Mouse (Mus musculus): ENCODE data around the gene Otud5.

The Otud5 gene

DNA sequence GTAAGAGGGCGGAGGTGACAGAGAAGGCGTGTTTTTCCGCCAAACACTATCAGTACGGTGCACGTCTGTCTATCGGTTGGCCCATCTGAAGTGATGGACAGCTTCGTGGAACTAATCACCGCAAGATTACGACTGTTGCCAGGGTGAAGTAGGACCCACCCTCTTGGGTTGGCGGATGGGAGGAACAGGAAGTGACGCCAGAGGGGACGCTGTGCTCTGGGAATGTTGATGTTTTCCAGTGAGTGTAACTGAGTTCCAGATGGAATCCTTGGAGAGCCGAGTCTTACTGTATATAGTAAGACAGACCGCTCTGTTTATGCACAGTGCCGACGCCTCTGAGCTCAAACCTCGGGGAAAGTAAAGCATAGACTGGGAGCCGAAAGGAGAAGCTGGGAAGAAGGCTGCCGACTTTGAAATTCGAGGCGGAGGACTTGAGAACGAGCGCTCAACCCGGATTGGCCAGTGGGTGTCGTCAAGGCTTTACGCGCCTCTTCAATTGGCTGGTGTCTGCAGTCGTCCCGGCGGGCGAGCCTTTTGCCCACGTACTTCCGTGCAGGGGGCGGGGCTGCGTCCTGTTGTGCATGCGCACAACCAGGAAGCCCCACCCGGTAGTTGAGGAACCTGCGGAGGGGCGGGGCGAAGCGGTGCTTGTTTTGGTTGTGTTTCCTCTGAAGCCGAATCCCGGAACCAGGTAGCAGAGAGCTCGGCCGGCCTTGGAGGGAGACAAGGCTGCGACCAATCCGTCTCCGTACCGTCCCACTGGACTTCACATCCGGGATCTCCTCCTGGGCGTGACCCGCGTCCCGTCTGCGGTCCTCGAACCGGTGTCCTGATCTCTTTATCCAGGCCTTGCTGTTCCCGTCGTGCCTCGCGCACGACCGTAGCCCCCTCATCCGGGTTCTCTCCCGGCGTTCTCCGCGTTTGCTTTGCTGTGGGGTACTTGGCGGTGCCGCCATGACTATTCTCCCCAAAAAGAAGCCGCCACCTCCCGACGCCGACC, at the start of gene Otud5:
TSS of gene Otud5 (plus strand) at position 202 of the 1,000 bp plus-strand sequence.
- 2% methylated on average over 73 of the region's 74 CpGs for WGBS

DNA sequence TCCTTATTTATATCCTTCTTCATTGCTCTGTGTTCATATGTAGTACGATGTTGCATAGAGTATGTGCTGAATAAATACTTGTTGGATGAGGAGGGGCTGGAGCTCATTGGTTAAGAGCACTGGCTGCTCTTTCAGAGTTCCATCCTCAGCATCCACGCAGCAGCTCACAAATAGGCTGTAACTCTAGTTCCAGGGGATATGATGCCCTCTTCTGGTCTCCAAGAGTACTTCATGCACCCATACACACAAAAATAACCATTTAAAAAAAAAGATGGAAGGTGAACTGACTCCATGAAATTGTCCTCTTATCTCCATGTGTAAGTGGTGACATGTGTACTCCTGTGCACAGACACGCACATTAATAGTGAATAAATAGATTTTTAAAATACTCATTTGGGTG, 47.8 kb upstream of the Otud5 start:
- 33% methylated on average over 3 of the region's 3 CpGs for WGBS

DNA sequence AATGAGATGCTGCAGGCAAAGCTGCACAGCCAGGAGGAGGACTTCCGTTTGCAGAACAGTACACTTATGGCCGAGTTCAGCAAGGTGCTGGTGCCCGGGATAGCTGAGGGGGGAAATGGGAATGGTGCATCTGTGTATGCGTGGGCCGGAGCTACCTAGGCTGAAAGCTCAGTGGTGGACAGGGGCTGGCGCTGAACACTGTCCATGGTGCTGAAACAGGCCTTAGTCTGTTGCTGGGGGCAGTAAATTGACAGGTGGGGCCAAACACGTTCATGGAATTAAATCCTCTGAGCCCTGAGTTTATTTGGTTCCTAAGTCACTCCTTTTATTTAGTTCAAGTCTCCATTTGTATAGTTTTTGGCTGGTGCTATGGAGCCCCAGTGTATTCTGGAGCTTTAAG, 46.1 kb upstream of the Otud5 start:
- WGBS, result 31% methylated on average over 7 of the region's 7 CpGs

DNA sequence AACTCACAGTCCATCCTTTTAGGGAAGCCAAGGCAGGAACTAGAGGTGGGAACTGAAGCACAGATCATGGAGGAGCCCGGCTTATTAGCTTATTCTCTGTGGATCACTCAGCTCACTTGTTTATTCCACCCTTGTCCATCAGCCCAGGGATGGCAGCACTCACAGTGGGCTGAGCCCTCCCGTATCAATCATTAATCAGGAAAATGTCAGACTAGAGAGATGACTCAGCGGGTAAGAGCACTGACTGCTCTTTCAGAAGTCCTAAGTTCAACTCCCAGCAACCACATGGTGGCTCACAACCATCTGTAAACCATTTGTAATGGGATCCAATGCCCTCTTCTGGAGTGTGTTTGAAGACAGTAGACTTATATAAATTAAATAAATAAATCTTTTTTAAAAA, 43.8 kb upstream of the Otud5 start:
- 92% methylated on average over 3 of the region's 3 CpGs for WGBS

DNA sequence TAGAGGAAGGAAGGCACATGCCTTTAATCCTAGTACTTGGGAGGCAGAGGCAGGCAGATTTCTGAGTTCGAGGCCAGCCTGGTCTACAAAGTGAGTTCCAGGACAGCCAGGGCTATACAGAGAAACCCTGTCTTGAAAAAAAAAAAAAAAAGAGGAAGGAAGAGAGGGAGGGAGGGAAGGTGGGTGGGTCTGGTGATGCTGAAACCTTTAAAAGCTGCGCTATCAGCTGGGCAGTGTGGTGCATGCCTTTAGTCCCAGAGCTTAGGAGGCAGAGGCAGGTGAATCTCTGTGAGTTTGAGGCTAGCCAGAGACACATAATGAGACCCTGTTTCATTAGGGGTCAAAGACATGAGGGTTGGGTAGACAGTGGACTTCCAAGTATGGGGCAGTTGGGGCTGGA, 39.0 kb upstream of the Otud5 start:
- WGBS, result 90% methylated on average over 2 of the region's 2 CpGs

DNA sequence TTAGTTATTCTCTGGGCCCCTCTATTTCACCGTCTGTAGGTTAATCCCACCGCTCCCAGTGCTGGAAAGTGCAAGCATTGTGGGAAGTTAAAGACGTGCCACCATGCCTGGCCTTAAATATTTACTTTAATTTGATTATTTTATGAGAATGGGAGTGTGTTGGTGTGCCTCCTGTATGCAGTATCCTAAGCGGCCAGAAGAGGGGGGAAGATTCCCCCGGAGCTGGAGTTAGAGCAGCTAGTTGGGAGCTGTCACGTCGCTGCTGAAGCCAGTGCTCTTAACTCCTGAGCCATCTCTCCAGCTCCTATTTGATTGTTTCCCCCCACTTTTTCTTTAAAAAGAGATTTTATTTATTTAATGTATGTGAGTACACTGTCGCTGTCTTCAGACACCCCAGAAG, 26.1 kb upstream of the Otud5 start:
- 54% methylated on average over 8 of the region's 8 CpGs for WGBS

DNA sequence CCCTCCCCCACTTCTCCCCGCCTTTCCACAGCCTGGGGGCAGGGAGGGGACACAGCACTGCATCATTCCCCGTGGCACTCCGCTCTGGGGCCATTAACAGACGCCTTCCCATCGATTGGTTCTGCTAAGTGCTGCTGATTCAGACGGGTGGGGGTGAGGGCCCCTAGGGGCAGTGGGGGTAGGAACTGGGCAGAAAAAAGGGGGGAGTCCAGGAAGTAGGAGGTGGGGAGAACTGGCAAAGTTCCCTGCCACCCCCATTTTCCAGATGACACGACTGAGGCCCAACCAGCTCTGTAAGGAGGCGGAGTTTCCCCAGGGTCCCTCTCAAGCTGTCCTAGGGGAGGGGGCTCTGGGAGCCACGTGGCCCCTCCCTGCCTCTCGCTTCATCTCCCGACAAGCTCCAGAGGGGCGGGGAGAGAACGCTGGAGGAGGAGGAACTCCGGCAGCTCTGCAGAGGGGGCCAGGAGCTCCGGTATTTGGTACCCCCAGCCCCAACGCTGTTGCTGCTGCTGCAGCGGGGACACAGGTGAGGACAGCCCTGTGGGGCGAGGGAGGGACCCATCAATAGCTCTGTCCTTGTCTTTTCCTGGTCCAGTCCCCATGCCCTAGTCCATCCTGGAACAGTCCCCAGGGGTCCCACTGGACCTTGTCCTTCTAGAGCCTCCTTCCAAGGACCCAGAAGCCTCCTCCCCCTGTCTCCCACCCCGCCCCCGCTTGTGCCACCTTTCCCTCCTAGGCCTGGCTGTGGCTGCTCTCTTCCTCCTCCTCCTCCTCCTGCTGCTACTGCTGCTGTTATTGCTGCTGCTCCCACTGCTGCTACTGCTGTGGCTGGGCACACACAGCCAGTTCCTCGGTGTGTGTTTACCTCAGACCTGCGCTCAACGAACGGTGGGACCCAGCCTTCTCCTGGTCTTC, 19.0 kb upstream of the Otud5 start, which contains the start of gene Kcnd1:
TSS of gene Kcnd1 (plus strand) at position 425 of the 915 bp plus-strand sequence.
- WGBS, result 5% methylated on average over 23 of the region's 24 CpGs

DNA sequence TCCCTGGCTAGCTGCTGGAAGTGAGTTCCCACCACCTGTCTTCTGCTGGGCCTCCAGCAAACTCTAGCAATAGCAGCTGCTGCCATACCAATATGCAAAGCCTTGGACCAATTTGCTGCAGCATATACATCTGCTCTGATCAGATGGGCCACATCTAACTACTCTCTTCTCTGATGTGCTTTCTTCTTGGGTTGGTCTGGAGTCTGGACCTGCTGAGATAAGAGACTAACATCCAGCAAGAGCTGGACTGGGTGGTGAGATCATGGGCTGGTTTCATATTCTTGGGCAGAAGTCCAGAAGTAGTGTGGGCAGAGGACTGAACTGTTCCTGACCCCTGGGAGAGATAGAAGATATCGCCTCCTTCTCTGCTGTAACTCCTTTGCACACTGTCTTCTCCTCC, 4.0 kb upstream of the Otud5 start:
- 78% methylated on average over 1 of the region's 1 CpGs for WGBS

DNA sequence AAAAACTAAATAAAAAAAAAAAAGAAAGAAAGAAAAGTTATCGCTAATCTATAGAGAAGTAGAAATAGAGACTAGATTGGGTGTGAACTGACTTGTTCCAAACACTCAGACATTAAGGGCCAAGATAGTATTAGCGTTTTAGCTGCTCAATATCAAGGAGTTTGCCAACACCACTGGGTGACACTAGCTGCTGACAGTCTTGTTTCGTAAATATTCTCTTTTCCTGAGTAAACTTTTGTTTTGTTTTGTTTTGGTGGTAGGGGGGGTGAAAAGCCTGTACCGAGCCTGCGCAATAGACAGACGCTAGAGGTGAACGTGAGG, 362 bp upstream of the Otud5 start:
- WGBS, result 1% methylated on average over 7 of the region's 7 CpGs

DNA sequence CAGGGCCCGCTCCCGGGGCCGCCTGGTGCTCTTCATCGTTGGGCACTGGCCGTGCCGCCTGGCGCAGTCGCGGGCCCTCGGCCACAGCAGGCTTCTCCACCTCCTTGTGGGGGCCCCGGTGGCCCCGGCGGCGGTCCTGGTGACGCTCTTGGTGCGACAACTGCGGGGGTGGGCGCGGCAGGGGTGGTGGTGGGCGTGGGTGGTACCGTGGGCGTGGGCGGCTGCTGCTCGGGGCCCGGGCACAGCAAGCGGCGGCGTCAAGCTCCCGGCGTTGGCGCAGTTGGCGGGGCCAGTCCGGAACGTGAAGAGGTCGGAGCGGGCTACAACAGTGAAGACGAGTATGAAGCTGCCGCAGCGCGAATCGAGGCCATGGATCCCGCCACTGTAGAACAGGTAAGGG, 1.2 kb downstream of the Otud5 start:
- WGBS, result 6% methylated on average over 41 of the region's 42 CpGs

DNA sequence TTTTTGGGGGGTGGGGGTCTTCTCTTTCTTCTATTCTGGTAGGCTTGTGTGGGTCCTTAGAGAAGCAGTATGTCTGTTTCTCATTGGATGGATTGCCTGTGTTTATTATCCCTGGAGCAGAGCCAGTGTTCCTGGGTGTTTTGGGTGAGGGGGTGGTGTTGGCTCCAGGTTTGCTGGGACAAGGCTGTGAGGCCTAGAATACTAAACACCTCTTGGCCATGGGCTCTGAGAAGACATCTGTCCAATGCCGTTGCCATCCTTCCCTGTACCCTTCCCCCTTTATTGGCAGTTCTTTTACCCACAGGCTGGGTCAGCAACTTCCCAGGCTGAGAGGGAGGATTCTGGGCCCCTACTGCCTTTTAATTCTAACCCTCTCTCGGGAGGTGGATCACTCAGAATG, 6.7 kb downstream of the Otud5 start:
- 23% methylated on average over 2 of the region's 2 CpGs for WGBS

DNA sequence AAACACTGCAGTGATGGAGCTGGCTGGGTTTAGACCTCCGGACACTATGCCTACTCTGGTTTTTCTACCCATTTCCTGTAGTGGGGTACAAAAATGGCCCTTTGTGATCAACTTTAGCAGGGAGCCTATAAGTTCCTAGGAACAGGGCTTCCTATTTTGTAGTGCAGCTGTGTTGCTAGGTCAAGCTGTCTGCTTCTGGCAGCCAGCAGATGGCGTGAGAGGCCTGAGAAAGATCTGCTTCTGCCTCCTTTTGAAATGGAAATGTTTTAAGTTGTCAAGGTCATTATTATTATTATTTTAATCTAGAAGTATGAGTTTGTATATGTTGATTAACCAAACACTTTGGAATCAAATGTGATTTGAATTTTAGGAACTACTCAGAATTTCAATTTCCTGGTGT, 13.4 kb downstream of the Otud5 start:
- 30% methylated on average over 2 of the region's 2 CpGs for WGBS

DNA sequence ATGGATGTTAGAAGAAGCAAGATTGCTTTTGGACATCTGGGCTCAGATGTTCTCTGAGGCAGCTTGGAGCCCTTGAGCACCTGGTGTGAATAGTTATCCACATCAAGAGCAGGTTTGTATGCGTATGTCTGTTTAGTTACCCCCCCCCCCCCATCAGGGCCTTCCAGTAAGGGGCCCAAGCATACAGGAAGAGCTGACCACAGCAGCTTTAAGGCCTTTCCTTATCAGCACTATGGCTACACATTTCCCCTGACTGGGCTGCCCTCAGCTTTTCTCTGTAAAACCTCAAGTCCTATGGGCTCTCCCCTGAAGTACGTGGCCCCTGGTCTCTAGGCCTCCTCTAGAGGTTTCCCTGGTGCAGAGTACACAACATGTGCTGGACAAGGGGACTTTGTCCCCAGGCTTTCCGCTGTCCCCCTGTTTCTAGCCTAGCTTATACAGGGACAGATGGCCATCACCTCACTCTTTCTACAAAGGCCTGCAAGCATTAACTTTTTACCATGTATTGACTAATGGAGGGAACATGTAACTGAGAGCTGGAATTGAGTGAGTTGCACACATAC, 18.1 kb downstream of the Otud5 start:
- WGBS, result 85% methylated on average over 3 of the region's 3 CpGs

DNA sequence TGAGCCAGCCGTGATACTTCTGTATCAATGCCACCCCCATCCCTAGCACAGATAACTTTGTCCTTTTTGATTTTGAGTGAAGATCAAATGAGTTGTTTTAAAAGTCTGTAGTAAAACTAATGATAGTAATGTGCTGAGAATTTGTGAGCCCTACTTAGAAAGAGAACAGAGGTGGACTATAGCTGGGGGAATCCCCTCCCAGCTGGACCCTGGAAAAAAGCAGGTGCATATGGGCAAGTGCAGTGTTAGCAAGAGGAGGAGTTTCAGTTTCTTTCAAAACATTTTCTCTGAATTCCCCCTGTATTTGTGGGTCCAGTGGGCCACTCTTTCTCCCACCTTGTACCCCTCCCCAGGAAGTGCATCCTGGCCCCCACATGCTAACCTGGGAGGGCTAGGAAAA, 22.0 kb downstream of the Otud5 start:
- WGBS, result 47% methylated on average over 1 of the region's 1 CpGs

DNA sequence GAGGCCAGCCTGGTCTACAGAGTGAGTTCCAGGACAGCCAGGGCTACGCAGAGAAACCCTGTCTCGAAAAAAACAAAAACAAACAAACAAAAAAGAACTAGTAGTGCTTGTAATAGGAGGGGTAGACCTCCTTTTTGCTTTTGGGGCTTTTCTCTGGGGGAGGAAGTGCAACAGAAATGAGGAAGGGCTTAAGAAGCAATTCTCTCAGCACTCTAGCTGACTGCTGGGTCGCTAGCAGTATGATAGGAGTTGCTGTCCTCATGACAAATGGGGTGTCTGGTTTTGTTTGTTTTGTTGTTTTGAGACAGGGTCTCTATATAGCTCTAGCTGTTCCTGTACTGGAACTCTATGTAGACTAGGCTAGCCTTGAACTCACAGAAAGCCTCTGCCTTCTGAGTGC, 23.4 kb downstream of the Otud5 start:
- 72% methylated on average over 3 of the region's 3 CpGs for WGBS

DNA sequence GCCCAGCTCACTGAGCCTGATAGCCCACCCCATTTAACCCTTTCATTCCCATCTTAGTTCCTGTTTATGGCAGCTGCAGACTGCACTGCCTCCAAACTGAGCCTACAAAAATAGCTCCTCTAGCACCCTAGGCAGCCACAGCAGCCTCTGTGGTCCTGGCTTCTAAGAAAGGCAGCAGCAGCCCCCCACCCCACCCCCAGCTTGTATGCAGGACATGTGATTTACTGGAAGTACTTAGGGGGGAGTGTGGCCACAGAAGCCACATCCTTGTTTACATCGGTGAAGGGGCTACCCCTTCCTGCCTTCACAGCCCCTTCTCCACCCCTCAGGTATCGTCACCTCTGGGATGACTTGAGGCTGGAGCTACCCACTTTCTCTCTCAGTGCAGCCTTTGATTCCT, 24.2 kb downstream of the Otud5 start:
- WGBS, result 71% methylated on average over 2 of the region's 2 CpGs

DNA sequence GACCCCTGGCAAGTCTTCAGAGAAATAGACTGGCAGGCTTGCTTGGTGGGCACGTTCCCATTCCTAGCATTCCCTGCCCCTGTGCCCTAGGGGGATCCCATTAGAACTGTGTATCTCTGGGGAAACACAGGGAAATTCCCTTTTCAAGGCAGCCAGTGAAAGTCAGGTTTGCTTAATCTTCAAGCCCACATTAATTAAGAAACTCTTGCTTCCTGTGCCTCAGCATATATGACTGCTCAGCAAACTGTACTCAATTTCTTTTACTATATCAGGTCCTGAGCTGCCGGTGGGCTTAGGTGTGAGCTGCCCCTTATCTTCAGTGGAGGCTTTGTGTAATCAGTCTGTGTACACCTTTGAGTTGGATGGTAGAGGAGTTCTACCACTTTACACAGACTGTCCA, 24.6 kb downstream of the Otud5 start:
- 65% methylated on average over 2 of the region's 2 CpGs for WGBS

DNA sequence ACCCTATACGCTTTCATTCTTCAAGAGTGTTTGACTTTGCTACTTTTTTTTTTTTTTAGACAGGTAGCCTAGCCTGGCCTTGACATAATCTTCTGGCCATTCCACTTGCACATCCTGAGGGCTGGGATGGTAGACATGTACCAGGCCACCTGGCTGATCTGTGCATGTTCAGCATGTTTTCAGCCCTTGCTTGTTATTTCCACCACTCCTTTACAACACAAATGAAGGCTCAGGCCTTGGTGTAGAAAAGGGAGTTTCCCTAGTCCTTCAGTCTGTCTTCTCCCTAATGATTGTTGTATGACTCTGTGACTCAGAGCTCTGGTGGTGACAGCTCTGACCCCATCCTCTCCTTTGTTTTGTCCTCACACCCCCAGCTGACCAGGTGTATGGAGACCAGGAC, 26.0 kb downstream of the Otud5 start:
- 93% methylated on average over 1 of the region's 1 CpGs for WGBS

DNA sequence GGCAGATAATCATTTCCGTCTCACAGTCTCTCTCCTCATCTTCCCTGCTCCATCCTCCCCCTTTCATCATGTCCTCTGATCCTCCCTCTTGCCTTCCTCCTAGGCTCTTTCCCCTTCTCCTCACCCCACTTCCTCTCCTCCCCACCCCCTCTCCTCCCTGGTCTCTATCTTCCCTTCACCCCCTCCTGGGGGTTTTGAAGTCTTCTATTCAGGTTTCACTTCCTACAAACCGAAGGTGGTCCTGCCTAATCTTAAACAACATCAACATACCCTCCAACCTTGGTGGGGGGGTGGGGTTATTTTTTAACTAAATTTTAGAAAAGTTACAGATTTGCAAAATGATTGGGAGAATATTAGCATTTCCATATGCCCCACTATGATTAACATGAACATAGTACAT, 27.3 kb downstream of the Otud5 start:
- WGBS, result 35% methylated on average over 2 of the region's 2 CpGs

DNA sequence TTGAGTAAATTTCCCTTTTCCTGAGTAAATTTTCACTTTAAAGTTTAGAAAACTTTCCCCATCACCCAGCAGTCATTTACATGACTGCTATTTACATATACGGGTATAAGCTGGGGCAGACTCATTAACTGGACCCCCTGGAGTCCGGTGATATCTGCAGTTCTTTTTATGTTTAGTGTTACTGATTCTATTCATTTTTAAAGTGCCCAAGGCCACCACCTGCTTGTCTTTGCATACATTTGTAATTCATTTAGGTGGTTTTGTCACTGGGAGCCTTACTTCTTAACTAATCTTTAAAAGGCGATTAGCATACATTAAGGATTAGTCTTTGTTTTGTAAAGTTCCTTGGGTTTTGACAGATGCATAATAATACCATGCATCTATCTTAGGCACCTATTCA, 28.7 kb downstream of the Otud5 start:
- 56% methylated on average over 3 of the region's 3 CpGs for WGBS

DNA sequence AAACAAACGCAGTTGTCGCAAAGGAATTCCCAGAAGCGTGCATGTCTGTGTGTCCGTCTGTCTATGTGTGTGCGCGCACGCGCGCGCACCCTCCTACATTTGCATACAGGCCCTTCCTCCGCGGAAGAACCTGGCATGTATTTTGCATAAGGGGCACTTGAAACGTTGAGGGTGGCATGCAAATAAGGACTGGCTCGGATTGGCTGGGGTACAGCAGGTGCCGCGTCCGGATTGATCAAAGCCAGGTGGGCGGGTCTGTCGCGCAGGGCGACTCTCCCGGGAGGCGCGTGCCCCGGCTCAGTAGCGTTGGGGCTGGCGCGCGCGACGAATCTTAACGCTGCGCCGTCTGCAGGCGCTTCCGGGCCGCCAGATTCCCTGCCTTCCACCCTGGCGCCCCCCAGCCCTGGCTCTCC, 36.8 kb downstream of the Otud5 start, which contains the start of gene Pim2:
TSS of gene Pim2 (plus strand) at position 256 of the 413 bp plus-strand sequence.
- 2% methylated on average over 38 of the region's 38 CpGs for WGBS

DNA sequence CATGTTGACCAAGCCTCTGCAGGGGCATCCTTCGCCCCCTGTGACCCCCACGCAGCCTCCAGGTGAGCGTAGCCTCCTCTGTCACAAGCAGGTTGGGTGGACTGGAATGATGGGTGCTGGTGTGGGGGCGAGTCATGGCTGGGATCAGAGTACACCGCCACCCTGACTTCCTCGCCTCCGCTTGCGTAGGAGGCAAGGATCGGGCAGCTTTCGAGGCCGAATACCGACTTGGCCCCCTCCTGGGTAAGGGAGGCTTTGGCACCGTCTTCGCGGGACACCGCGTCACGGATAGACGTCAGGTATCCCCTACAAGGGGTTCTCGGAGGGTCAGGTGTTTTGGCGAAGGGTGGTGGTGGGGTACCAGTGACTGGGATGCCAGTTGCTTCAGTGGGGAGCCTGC, 37.3 kb downstream of the Otud5 start:
- 5% methylated on average over 21 of the region's 21 CpGs for WGBS

Data from cerebral cortex, adult 2 months (tissue).